Mouse (Mus musculus): ENCODE data around the gene Pdzd11. TPM values are rescaled to one million over a fixed set of nuclear protein-coding genes. Genes with fewer than 3 reads are reported as not detected.

Gene Pdzd11
- 78.3 TPM for polyA plus RNA-seq (2014; fragmentation: Illumina TruSeq; extraction: RNeasy Lipid Tissue Mini Kit (QIAGEN cat#74804); ENCODE audit: low replicate concordance)

DNA sequence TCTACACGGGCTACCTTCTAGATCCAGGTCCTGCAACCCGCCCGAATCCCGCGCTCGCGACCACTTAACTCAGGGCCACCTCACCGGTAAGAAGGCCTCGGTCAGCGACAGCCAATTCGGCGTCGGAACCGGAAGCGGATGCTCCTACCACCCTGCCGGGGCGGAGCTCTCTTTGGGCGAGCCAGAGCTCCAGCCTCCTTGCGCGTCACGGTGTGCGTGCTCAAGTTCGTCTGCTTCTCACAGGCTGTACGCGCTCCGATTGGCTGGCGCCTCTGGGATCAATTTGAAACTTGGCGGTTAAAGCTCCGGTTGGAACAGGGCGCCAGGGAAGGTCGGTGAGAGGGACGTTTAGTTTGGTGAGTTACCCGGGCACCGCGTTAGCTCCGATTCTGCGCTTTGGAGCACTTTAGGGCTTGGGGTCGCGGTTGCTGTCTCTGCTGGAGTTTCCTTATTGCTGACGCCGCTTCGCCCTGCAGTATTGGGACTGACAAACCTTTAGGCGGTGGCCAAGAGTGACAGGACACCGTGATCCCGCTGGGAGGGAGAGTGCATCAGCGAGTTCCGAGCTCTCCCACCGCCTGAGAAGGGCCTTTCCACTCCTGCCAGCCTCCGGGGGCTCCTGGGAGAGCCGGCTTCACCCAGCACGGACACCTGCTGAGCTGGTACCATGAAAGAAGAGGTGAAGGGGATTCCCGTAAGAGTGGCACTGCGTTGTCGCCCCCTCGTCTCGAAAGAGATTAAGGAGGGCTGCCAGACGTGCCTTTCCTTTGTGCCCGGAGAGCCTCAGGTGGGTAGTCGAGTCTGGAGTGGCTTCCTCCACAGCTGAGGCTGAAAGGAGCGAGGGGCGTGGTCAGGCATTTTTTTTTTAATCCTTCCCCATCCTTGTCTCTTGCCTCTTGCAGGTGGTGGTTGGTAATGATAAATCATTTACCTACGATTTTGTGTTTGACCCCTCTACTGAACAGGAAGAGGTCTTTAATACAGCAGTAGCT, at the start of gene Pdzd11:
Pdzd11 (minus strand) TSS at position 767 of the 992 bp plus-strand sequence.

DNA sequence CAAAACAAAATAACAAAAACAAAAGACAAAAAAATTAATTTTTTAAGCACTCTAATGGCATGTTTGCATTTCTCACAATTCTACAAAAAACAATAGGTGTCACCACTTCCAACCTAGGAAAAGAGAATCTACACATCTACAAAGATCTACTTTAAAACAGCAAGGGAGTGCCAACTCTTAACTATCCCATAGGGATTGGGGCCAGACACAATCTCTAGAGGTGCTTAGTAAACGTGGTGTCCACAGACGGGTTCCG, 894 bp downstream of the Pdzd11 start, which contains the start of gene Kif4:
Kif4 (plus strand) TSS at position 192 of the 256 bp plus-strand sequence.

DNA sequence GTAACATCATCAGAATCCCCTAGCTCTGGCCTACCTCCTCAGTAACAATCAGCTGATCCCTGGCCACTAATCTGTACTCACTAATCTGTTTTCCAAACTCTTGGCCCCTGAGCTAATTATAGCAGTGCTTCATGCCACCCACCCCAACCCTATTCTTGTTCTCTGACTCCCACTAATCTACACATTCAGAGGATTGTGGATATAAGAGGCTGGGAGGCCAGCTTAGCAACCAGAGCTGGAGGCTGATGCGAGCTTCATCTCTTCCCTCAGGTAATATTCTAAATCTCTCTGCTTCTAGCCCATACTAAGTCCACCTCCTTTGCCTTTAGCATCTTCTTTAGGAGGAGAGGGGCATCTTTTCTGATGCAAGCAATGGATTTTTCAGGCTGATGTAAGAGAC, 21.1 kb downstream of the Pdzd11 start, which contains the start of gene Arr3:
Arr3 (plus strand) TSS at position 184 of the 400 bp plus-strand sequence.

DNA sequence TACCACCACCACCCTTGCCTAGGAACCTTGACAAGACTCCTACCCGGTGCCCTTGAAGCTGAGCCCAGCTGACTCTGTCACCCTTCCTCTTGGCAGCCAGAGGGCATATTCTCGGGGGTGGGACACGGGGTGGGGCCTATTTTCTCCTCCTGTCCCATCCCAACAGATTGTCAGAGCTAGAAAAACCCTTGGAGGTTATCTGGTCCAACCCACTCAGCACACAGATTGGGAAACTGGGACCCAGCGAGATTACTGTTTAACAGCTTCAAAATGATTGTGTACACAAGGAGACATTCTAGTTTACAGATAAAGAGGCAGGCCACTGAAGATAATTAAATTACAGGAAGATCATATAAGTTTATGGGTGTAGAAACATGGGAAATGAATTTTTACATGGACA, 31.6 kb downstream of the Pdzd11 start, which contains the start of gene P2ry4:
P2ry4 (minus strand) TSS at position 79 of the 400 bp plus-strand sequence.

Other genes with a start within 250 kb of the Pdzd11 start
- gene Otud6a, start 197.6 kb downstream of the Pdzd11 start, polyA plus RNA-seq (2014; fragmentation: Illumina TruSeq; extraction: RNeasy Lipid Tissue Mini Kit (QIAGEN cat#74804); ENCODE audit: low replicate concordance): not detected
- gene Awat2, start 183.9 kb downstream of the Pdzd11 start, polyA plus RNA-seq (2014; fragmentation: Illumina TruSeq; extraction: RNeasy Lipid Tissue Mini Kit (QIAGEN cat#74804); ENCODE audit: low replicate concordance): 0.26 TPM
- 72.3 TPM for gene Igbp1, start 132.3 kb downstream of the Pdzd11 start, polyA plus RNA-seq (2014; fragmentation: Illumina TruSeq; extraction: RNeasy Lipid Tissue Mini Kit (QIAGEN cat#74804); ENCODE audit: low replicate concordance)
- gene Dgat2l6, start 101.7 kb downstream of the Pdzd11 start, polyA plus RNA-seq (2014; fragmentation: Illumina TruSeq; extraction: RNeasy Lipid Tissue Mini Kit (QIAGEN cat#74804); ENCODE audit: low replicate concordance): not detected
- gene Awat1, start 54.3 kb downstream of the Pdzd11 start, polyA plus RNA-seq (2014; fragmentation: Illumina TruSeq; extraction: RNeasy Lipid Tissue Mini Kit (QIAGEN cat#74804); ENCODE audit: low replicate concordance): not detected
- 0.22 TPM for gene P2ry4, start 31.7 kb downstream of the Pdzd11 start, polyA plus RNA-seq (2014; fragmentation: Illumina TruSeq; extraction: RNeasy Lipid Tissue Mini Kit (QIAGEN cat#74804); ENCODE audit: low replicate concordance)
- gene Arr3, start 21.1 kb downstream of the Pdzd11 start, polyA plus RNA-seq (2014; fragmentation: Illumina TruSeq; extraction: RNeasy Lipid Tissue Mini Kit (QIAGEN cat#74804); ENCODE audit: low replicate concordance): not detected
- gene Kif4, start 831 bp downstream of the Pdzd11 start, polyA plus RNA-seq (2014; fragmentation: Illumina TruSeq; extraction: RNeasy Lipid Tissue Mini Kit (QIAGEN cat#74804); ENCODE audit: low replicate concordance): 5.5 TPM
- gene Gdpd2, start 103.3 kb upstream of the Pdzd11 start, polyA plus RNA-seq (2014; fragmentation: Illumina TruSeq; extraction: RNeasy Lipid Tissue Mini Kit (QIAGEN cat#74804); ENCODE audit: low replicate concordance): 104 TPM
- gene Dlg3, start 141.2 kb upstream of the Pdzd11 start, polyA plus RNA-seq (2014; fragmentation: Illumina TruSeq; extraction: RNeasy Lipid Tissue Mini Kit (QIAGEN cat#74804); ENCODE audit: low replicate concordance): 57.5 TPM

Measured in small intestine, adult 10 weeks (tissue).